ENCODE assay signal across 30 mouse cellular contexts in genomic region chr9:83831152-83831551, GRCm38 (mm10). TPM values are rescaled to one million over a fixed set of nuclear protein-coding genes. Genes with fewer than 3 reads are reported as not detected.
DNase-seq lines count a peak whose midpoint lies in the region; ATAC-seq lines count a peak whose summit lies in the region.
"Had no signal": no experiment of that assay in that cellular context is flagged by ENCODE, and none has a peak within 500 bp of the region (broad histone marks: within the 10 kb centered on the region; RNA-seq: fewer than 3 reads in every experiment).

No protein-coding gene starts in this region.

- 73% methylated on average over 8 of the region's 8 CpGs for WGBS in heart, embryonic 12.5 days

- no peak overlapping the region for H3K9ac ChIP-seq in heart, embryonic 12.5 days
- H3K9ac ChIP-seq: forebrain, embryonic 13.5 days; hindbrain, embryonic 13.5 days; kidney, embryonic 15.5 days; limb, embryonic 12.5 days; liver, embryonic 15.5 days; lung, embryonic 14.5 days; midbrain, embryonic 12.5 days; neural tube, embryonic 15.5 days; stomach, embryonic 15.5 days had no signal

- peaks cover 6% of the 10 kb centered on the region for H3K4me1 ChIP-seq in heart, embryonic 12.5 days (replicated peaks)

- H3K4me3 ChIP-seq in heart, embryonic 12.5 days: no peak overlapping the region
- H3K4me3 ChIP-seq: forebrain, embryonic 13.5 days; hindbrain, embryonic 13.5 days; kidney, embryonic 15.5 days; left cerebral cortex, adult 2 months; limb, embryonic 12.5 days; liver, embryonic 15.5 days; midbrain, embryonic 12.5 days; neural tube, embryonic 15.5 days; stomach, embryonic 15.5 days had no signal

- H3K36me3 ChIP-seq in splenic B cell, adult 2 months (ENCODE audit: control insufficient read depth, insufficient read depth, low read length, poor library complexity, severe bottlenecking): no peaks in the 10 kb centered on the region
- H3K36me3 ChIP-seq in heart, embryonic 12.5 days: peaks cover under 1% of the 10 kb centered on the region; the same call in 1 of the 2 replicates
- H3K36me3 ChIP-seq: hindbrain, embryonic 13.5 days; kidney, embryonic 15.5 days; midbrain, embryonic 12.5 days; neural tube, embryonic 15.5 days; stomach, embryonic 15.5 days had no signal

- peak; percentile 14 for ATAC-seq in CD4-positive, CD25-positive, alpha-beta regulatory T cell, adult 4 months
- 0 out of 2 replicates have a peak, but pooled peaks have one; percentile 9 for ATAC-seq in granulocyte monocyte progenitor cell, adult 5-6 weeks (replicated peaks; ENCODE audit: poor library complexity, severe bottlenecking)
- no peak for ATAC-seq in heart, embryonic 12.5 days (ENCODE audit: insufficient number of reproducible peaks, low FRiP score)
- ATAC-seq: forebrain, embryonic 13.5 days; intestine, postnatal 0 days had no signal

- no peak overlapping the region for H3K4me2 ChIP-seq in heart, embryonic 12.5 days
- H3K4me2 ChIP-seq: forebrain, embryonic 13.5 days; heart, embryonic 11.5 days; hindbrain, embryonic 13.5 days; kidney, embryonic 15.5 days; limb, embryonic 12.5 days; liver, embryonic 15.5 days; lung, embryonic 14.5 days; midbrain, embryonic 12.5 days; neural tube, embryonic 15.5 days; stomach, embryonic 15.5 days had no signal

- peak; percentile 6 for DNase-seq in 3T3-L1 (ENCODE audit: low read depth, low spot score)
- peak; percentile 44 for DNase-seq in splenic B cell, adult 2 months (ENCODE audit: low read depth, low spot score)
- no peak for DNase-seq in kidney, adult 9 months
- DNase-seq in ovary, postnatal 36 days (ENCODE audit: low spot score): no peak
- DNase-seq: adrenal gland, adult 8-10 months; cerebellum, adult 8-10 months; cerebellum, postnatal 25 days; gastrocnemius, postnatal 14 days; heart, adult 11 months; heart, postnatal 4 days; kidney, postnatal 25 days; lung, embryonic 14.5 days; lung, postnatal 14 days; thymus, postnatal 14 days had no signal

- no peak overlapping the region for H3K27ac ChIP-seq in heart, embryonic 12.5 days (ENCODE audit: poor library complexity, severe bottlenecking)
- H3K27ac ChIP-seq: forebrain, embryonic 13.5 days; hindbrain, embryonic 13.5 days; kidney, embryonic 15.5 days; left cerebral cortex, adult 2 months; limb, embryonic 12.5 days; liver, embryonic 15.5 days; midbrain, embryonic 12.5 days; neural tube, embryonic 15.5 days; stomach, embryonic 15.5 days had no signal

- H3K27me3 ChIP-seq in splenic B cell, adult 2 months (ENCODE audit: control insufficient read depth, insufficient read depth, low read length, poor library complexity, severe bottlenecking): no peaks in the 10 kb centered on the region
- H3K27me3 ChIP-seq in heart, embryonic 12.5 days (replicated peaks): no peaks in the 10 kb centered on the region
- H3K27me3 ChIP-seq: forebrain, embryonic 13.5 days; hindbrain, embryonic 13.5 days; kidney, embryonic 15.5 days; limb, embryonic 12.5 days; liver, embryonic 15.5 days; midbrain, embryonic 12.5 days; neural tube, embryonic 15.5 days; stomach, embryonic 15.5 days had no signal

- no peaks in the 10 kb centered on the region for H3K9me3 ChIP-seq in heart, embryonic 12.5 days (replicated peaks)
- H3K9me3 ChIP-seq: forebrain, embryonic 13.5 days; hindbrain, embryonic 13.5 days; kidney, embryonic 15.5 days; limb, embryonic 12.5 days; liver, embryonic 15.5 days; midbrain, embryonic 12.5 days; neural tube, embryonic 15.5 days; stomach, embryonic 15.5 days had no signal

RNA-seq across cellular contexts. Expression of gene Ttk, which starts 3.3 kb away (rescaled TPM):
- 1 to 10 TPM; 1.3 to 4.0 TPM for polyA plus RNA-seq in CD4-positive, CD25-positive, alpha-beta regulatory T cell, adult 4 months (2017; shearing (Covaris generic))
- total RNA-seq in granulocyte monocyte progenitor cell, adult 5-6 weeks (2014; fragmentation: Nextera tagmentation): 17.9 and 30.2 TPM in 2 replicates
- 46.5 and 61.8 TPM in 2 replicates for total RNA-seq in granulocyte monocyte progenitor cell, adult 5-6 weeks (2017)
- 20.9 and 22.8 TPM in 2 replicates for polyA plus RNA-seq in heart, embryonic 12.5 days (2016; fragmentation: Nextera tagmentation; extraction: Ambion mirVana)
- polyA plus RNA-seq: liver, adult 2 months had no signal

RNA-seq across cellular contexts. Expression of gene Elovl4, which starts 25.1 kb away (rescaled TPM):
- polyA plus RNA-seq in CD4-positive, CD25-positive, alpha-beta regulatory T cell, adult 4 months (2017; shearing (Covaris generic)): under 1 TPM in 1 of 2 experiments, not detected in 1; 0.33 TPM
- not detected in 2 replicates for total RNA-seq in granulocyte monocyte progenitor cell, adult 5-6 weeks (2014; fragmentation: Nextera tagmentation)
- not detected in 2 replicates for total RNA-seq in granulocyte monocyte progenitor cell, adult 5-6 weeks (2017)
- 4.0 and 4.7 TPM in 2 replicates for polyA plus RNA-seq in heart, embryonic 12.5 days (2016; fragmentation: Nextera tagmentation; extraction: Ambion mirVana)
- total RNA-seq: liver, adult 2 months; megakaryocyte progenitor cell, adult 5-6 weeks had no signal
- polyA plus RNA-seq: liver, adult 2 months had no signal

Comparison
In these comparisons a context has a peak if more than half of its experiments do, and no peak if none do; other contexts are left out.
1. DNase-seq: peak in 3T3-L1 (single experiment) and splenic B cell, adult 2 months (single experiment); none in kidney, adult 9 months (single experiment) and ovary, postnatal 36 days (single experiment).